Mouse (Mus musculus) forebrain, embryonic 11.5 days (tissue): Measurements from ENCODE around the gene Gm13124. TPM values are rescaled to one million over a fixed set of nuclear protein-coding genes. Genes with fewer than 3 reads are reported as not detected.
"Not testable (repeated sequence)": the region's sequence is repeated elsewhere in the genome, so short reads cannot be mapped to it uniquely, and the experiment has no call there.

Experiments used
- ATAC-seq: fragments of 200-750 bp; cut with Nextera tagmentation; replicated peaks from 2 replicates; pipeline ENCODE4 v1.8.0; 2017; ENCODE audit warnings: moderate TSS enrichment; ENCODE audit not compliant: low FRiP score
- DNase-seq: peaks from one replicate; pipeline ENCODE4 v3.0.0-alpha.2; 2017; ENCODE audit warnings: low spot score
- H3K27ac ChIP-seq: fragments of 300-500 bp; sonication (generic); 2 replicates; pipeline ENCODE4 v1.5.1; 2014; ENCODE audit warnings: low read depth, low read length
- H3K27me3 ChIP-seq: fragments of 300-500 bp; sonication (generic); 2 replicates; pipeline ENCODE4 v1.6.1; 2014; ENCODE audit warnings: mild to moderate bottlenecking, low read length, mixed read lengths; ENCODE audit not compliant: control insufficient read depth, insufficient read depth
- H3K36me3 ChIP-seq: fragments of 300-500 bp; sonication (generic); 2 replicates; pipeline ENCODE4 v1.6.1; 2014; ENCODE audit warnings: mild to moderate bottlenecking, low read length, moderate library complexity, mixed read lengths; ENCODE audit not compliant: control insufficient read depth, insufficient read depth
- H3K4me1 ChIP-seq: fragments of 300-500 bp; sonication (generic); replicated peaks from 2 replicates; pipeline ENCODE4 v1.6.1; 2014; ENCODE audit warnings: low read length, mixed read lengths; ENCODE audit not compliant: control insufficient read depth, insufficient read depth
- H3K4me2 ChIP-seq: fragments of 300-500 bp; sonication (generic); 2 replicates; pipeline ENCODE4 v1.6.1; 2014; ENCODE audit warnings: low read depth, mild to moderate bottlenecking, low read length, moderate library complexity, mixed read lengths; ENCODE audit not compliant: severe bottlenecking
- H3K4me3 ChIP-seq: fragments of 300-500 bp; sonication (generic); 2 replicates; pipeline ENCODE4 v1.5.1; 2014; ENCODE audit warnings: low read depth, low read length
- H3K9ac ChIP-seq: fragments of 300-500 bp; sonication (generic); 2 replicates; pipeline ENCODE4 v1.6.1; 2014; ENCODE audit warnings: low read length
- H3K9me3 ChIP-seq: fragments of 300-500 bp; sonication (generic); 2 replicates; pipeline ENCODE4 v1.6.1; 2016; ENCODE audit warnings: low read length, mixed read lengths; ENCODE audit not compliant: control insufficient read depth
- WGBS: fragments of 180-500 bp; shearing (Covaris S2); extraction: QIAGEN DNeasy Blood & Tissue Kit; methylation state at CpG from one replicate; pipeline ENCODE4 v1.1.7; 2014; 5-methylcytosine and 5-hydroxymethylcytosine counted together
- polyA plus RNA-seq: library from polyadenylated mRNA; unstranded; fragments of >200 nt; fragmentation: Nextera tagmentation; extraction: Ambion mirVana; gene quantifications from 2 replicates; pipeline ENCODE4 v1.2.1, GENCODE M21; 2014

Gene Gm13124
- polyA plus RNA-seq, 1 experiment from 2014 or later: not detected

GRCm38 (mm10) chr4:144545339-144545738 is 19.6 kb downstream of the Gm13124 start:
- not testable (repeated sequence) for H3K4me1 ChIP-seq, H3K27ac ChIP-seq, H3K36me3 ChIP-seq, H3K9ac ChIP-seq, DNase-seq, H3K4me3 ChIP-seq, H3K4me2 ChIP-seq, ATAC-seq, H3K27me3 ChIP-seq
- WGBS: 94% methylated on average over 13 of the region's 13 CpGs
- H3K9me3 ChIP-seq: peaks cover 13% of the 10 kb centered on the region

DNA sequence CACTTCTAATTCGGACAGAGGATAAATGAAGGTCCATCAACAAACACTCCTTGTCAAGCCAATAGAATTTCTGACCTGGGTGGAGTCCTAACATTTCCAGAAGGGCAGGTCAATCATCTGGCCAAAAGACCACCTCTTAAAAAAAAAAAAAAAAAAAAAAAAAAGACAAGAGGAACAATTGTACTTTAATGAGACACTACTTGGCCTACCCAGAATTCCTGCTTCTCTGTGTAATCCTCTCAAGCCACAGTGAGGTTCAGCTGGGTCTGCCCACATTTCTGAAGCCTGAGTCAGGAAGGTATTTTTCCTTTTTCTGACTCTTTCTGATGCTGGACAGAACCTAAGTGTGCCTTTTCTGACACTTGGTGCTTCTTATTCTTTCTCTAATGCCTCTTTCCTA is 20.2 kb downstream of the Gm13124 start:
- H3K27ac ChIP-seq: no peak overlapping the region
- WGBS: 81% methylated on average over 1 of the region's 1 CpGs
- H3K9me3 ChIP-seq: peaks cover 13% of the 10 kb centered on the region
- no peaks in the 10 kb centered on the region for H3K27me3 ChIP-seq
- no peak for ATAC-seq
- no peaks in the 10 kb centered on the region for H3K4me1 ChIP-seq
- H3K36me3 ChIP-seq: no peaks in the 10 kb centered on the region
- no peak overlapping the region for H3K4me3 ChIP-seq
- H3K9ac ChIP-seq: no peak overlapping the region
- no peak overlapping the region for H3K4me2 ChIP-seq
- no peak for DNase-seq

DNA sequence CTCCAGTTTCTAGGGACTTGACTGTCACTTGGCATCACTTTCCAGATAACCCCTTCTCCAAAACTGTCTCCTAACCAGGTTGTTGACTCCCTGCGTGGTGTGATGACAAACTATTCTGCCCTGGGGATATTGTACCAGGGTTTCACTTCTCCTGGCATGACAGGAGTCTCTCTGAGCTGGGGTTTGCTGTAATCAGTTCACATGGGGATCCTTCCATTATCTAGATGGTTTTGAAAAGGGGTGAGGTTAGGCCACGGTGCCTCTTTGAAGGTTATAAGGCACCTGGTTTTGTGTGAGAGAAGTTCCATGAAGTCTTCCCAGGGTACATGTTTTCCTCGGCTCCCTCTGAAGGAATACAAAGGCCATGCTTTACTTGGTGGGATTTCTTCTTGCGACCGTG is 45.4 kb downstream of the Gm13124 start, which contains the start of gene 9430007A20Rik:
Gene 9430007A20Rik (plus strand): TSS at position 301 of the 400 bp plus-strand sequence.
- no peak for DNase-seq

DNA sequence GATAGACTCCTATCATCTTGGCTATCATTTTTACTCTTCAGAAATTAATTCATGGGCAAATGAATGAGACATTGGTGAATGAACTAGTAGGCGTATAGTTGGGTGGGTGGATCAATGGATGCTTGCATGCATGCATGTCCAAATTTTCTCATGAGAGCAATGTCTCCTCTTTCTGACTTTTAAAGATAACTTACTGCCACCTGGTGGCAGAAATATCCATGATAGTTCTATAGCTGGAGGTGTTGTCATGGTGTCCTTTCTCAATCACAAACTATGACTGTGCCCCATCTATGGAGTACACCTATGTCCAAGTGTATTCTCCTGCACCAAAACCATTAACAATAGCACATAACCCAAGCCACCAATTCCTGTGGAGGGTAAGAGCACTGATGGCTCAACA is 58.4 kb downstream of the Gm13124 start:
- Histone ChIP-seq H3K9me3 (peaks cover 3% of the 10 kb centered on the region; the same call in 1 of the 2 replicates), H3K36me3 (no peaks in the 10 kb centered on the region), H3K9ac (no peak overlapping the region), H3K27ac (no peak overlapping the region), H3K4me1 (no peaks in the 10 kb centered on the region), H3K4me3 (no peak overlapping the region), H3K27me3 (no peaks in the 10 kb centered on the region), H3K4me2 (no peak overlapping the region)
- WGBS: 86% methylated on average over 1 of the region's 1 CpGs
- DNase-seq (no peak), ATAC-seq (no peak)

More for the DNA sequence above, 45.4 kb downstream of the Gm13124 start, which contains the start of gene 9430007A20Rik:
- Histone ChIP-seq H3K4me2 (no peak within 1 kb of the TSS), H3K27me3 (no peaks in the 10 kb centered on the region), H3K36me3 (no peaks in the 10 kb centered on the region), H3K9ac (no peak within 1 kb of the TSS), H3K4me1 (no peaks in the 10 kb centered on the region), H3K9me3 (peaks cover 17% of the 10 kb centered on the region; the same call in 1 of the 2 replicates), H3K27ac (no peak within 1 kb of the TSS), H3K4me3 (no peak within 1 kb of the TSS)
- 75% methylated on average over 5 of the region's 5 CpGs for WGBS
- ATAC-seq: no peak

Other genes with a start within 250 kb of the Gm13124 start
- gene Gm13128, start 234.9 kb downstream of the Gm13124 start, polyA plus RNA-seq: not detected in 2 replicates
- not detected in 2 replicates for gene Gm13119, start 207.2 kb downstream of the Gm13124 start, polyA plus RNA-seq
- not detected in 2 replicates for gene Pramef20, start 187.2 kb downstream of the Gm13124 start, polyA plus RNA-seq
- gene Pramef12, start 156.7 kb downstream of the Gm13124 start, polyA plus RNA-seq: not detected in 2 replicates
- not detected in 2 replicates for gene 1700012P22Rik, start 126.4 kb downstream of the Gm13124 start, polyA plus RNA-seq
- not detected in 2 replicates for gene Gm9944, start 111.8 kb downstream of the Gm13124 start, polyA plus RNA-seq
- gene Aadacl3, start 101.4 kb downstream of the Gm13124 start, polyA plus RNA-seq: not detected in 2 replicates
- not detected in 2 replicates for gene 9430007A20Rik, start 45.3 kb downstream of the Gm13124 start, polyA plus RNA-seq
- gene Aadacl4, start 48.6 kb upstream of the Gm13124 start, polyA plus RNA-seq: not detected in 2 replicates
- gene Gm436, start 121.2 kb upstream of the Gm13124 start, polyA plus RNA-seq: not detected in 2 replicates
- gene Gm13178, start 156.3 kb upstream of the Gm13124 start, polyA plus RNA-seq: not detected in 2 replicates
- not detected in 2 replicates for gene Gm438, start 221.4 kb upstream of the Gm13124 start, polyA plus RNA-seq